Comparison of ENCODE assay signal across 8 mouse cellular contexts in the genomic region with DNA sequence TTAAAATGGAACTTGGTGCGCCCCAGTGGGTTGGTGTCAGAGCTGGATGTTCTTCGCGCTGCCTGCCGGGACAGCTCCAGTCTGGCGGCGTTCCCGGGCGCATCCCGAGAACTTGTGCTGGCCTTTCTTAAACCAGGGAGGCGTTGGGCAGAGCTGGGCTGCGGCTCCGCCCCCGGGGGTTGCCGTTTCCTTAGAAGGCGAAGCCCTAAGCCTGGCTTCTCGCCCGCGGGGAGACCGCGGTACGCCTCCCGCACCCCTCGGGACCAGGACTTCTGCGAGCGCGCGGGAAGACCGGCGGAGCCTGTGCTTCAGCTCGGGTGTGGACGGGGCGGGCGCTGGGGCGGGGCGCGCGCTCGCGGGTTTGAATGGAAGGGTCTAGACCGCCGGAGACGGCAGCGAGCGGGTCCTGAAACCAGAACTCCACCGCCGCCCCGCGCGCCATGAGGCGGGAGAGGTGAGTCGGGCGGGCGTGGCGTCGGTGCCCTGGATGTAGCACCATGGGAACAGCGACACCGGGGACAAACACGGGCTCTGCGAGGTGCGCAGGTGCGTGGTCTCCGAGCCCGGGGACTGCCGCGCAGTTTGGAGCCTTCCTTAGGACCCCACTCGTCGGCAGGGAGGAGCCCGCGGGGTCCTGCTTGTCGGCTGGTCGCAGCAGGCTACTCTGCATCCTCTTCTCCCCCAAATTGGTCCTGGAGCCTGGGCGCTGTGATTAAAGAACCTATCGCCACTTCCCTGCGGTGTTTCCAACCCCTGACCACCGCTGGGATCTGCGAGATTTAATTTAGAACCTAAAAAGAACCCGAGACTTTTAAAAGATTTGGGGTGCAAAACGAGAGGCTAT. TPM values are rescaled to one million over a fixed set of nuclear protein-coding genes. Genes with fewer than 3 reads are reported as not detected.
DNase-seq lines count a peak whose midpoint lies in the region; ATAC-seq lines count a peak whose summit lies in the region.

A gene (plus strand): TSS at position 260 of the 844 bp plus-strand sequence.

- peak; percentile 79 for DNase-seq in adrenal gland, adult 18-20 months (ENCODE audit: low spot score in 2 of 2)
- peak; percentile 55 to 74 for DNase-seq in cerebellum, postnatal 25 days
- peak; percentile 74 for DNase-seq in gastrocnemius, adult 18-20 months (ENCODE audit: low spot score)
- peak; percentile 33 to 46 for DNase-seq in layer of hippocampus, postnatal 36 days
- DNase-seq in lung, postnatal 25 days (ENCODE audit: low spot score), result peak; percentile 59
- DNase-seq in right cerebral cortex, adult 2 months (ENCODE audit: low spot score in 2 of 2), result peak; percentile 51 to 58

- WGBS in hindbrain, embryonic 12.5 days, result under 1% methylated on average over 76 of the region's 78 CpGs

- no peaks in the 10 kb centered on the region for H3K36me3 ChIP-seq in hindbrain, embryonic 12.5 days

- H3K27ac ChIP-seq in hindbrain, embryonic 12.5 days, result peak within 1 kb of the TSS; percentile 55

- peak within 1 kb of the TSS; percentile 57 for H3K4me3 ChIP-seq in hindbrain, embryonic 12.5 days

- ATAC-seq in hindbrain, embryonic 12.5 days (ENCODE audit: low FRiP score), result peak; percentile 62
- no peak for ATAC-seq in activated CD4-positive, CD25-positive, alpha-beta regulatory T cell, adult 4 months

- 0 out of 2 replicates have a peak, but pooled peaks cover 8% of the 10 kb centered on the region for H3K9me3 ChIP-seq in hindbrain, embryonic 12.5 days (replicated peaks)

- H3K27me3 ChIP-seq in hindbrain, embryonic 12.5 days, result peaks cover 19% of the 10 kb centered on the region; the same call in 1 of the 2 replicates

- H3K9ac ChIP-seq in hindbrain, embryonic 12.5 days, result peak within 1 kb of the TSS; percentile 73

- H3K4me2 ChIP-seq in hindbrain, embryonic 12.5 days (replicated peaks), result peak within 1 kb of the TSS; percentile 82

- H3K4me1 ChIP-seq in hindbrain, embryonic 12.5 days, result peaks cover 14% of the 10 kb centered on the region; the same call in 1 of the 2 replicates

RNA-seq across cellular contexts. Expression of the gene that starts here (rescaled TPM):
- 10 to 100 TPM in 1 of 2 experiments, 1 to 10 TPM in 1; 7.6 to 13.1 TPM for total RNA-seq in adrenal gland, adult 18-20 months (2021)
- total RNA-seq in gastrocnemius, adult 18-20 months (2021), result 1 to 10 TPM in 1 of 2 experiments, under 1 TPM in 1; 0.95 to 1.2 TPM
- polyA plus RNA-seq in hindbrain, embryonic 12.5 days (2016; fragmentation: Nextera tagmentation; extraction: Ambion mirVana), result 43.8 and 44.1 TPM in 2 replicates
- total RNA-seq in layer of hippocampus, postnatal 36 days (2021), result 10 to 100 TPM; 64.5 to 79.7 TPM
- polyA plus RNA-seq in activated CD4-positive, CD25-positive, alpha-beta regulatory T cell, adult 4 months (2017; shearing (Covaris generic)), result not detected

Comparison
In these comparisons a context has a peak if more than half of its experiments do, and no peak if none do; other contexts are left out.
1. RNA of the gene that starts here (total RNA-seq): 64.5 to 79.7 TPM in layer of hippocampus, postnatal 36 days; 7.6 to 13.1 TPM in adrenal gland, adult 18-20 months and 0.95 to 1.2 TPM in gastrocnemius, adult 18-20 months; every median in the first group is over 4 times any median in the second.
2. RNA of the gene that starts here (polyA plus RNA-seq): 43.8 to 44.1 TPM in hindbrain, embryonic 12.5 days; not detected in activated CD4-positive, CD25-positive, alpha-beta regulatory T cell, adult 4 months; every median in the first group is over 10 times any median in the second.
3. Peak in every context shown above with its lines, with median percentiles within 50 percentile points of each other: DNase-seq.